Mouse (Mus musculus): ENCODE results near the gene Cd79a. TPM values are rescaled to one million over a fixed set of nuclear protein-coding genes. Genes with fewer than 3 reads are reported as not detected.

Cd79a gene
- polyA plus RNA-seq (2015; fragmentation: Nextera tagmentation; extraction: Ambion mirVana), result 41.4 and 57.4 TPM in 2 replicates

GRCm38 (mm10) chr7:24897224-24897623 is at the start of gene Cd79a:
Gene Cd79a, plus strand, starts transcription at chr7:24897381.

GRCm38 (mm10) chr7:24861913-24862312 is 35.3 kb upstream of the Cd79a start, which contains the start of gene Gm9844:
Gene Gm9844, plus strand, starts transcription at chr7:24862213.

GRCm38 (mm10) chr7:24869532-24870165 is 27.5 kb upstream of the Cd79a start, which contains the start of the genes Lypd4 and Dmrtc2:
Gene Lypd4, minus strand, starts transcription at chr7:24869941.
Gene Dmrtc2, plus strand, starts transcription at chr7:24870057.

GRCm38 (mm10) chr7:24883896-24884692 is 13.1 kb upstream of the Cd79a start, which contains the start of gene Rps19:
Gene Rps19, plus strand, starts transcription at chr7:24884371.

GRCm38 (mm10) chr7:24902630-24903443 is 5.7 kb downstream of the Cd79a start, which contains the start of gene Arhgef1:
Gene Arhgef1, plus strand, starts transcription at chr7:24902912.

GRCm38 (mm10) chr7:24944257-24944950 is 47.2 kb downstream of the Cd79a start, which contains the start of gene Gm4881:
Gene Gm4881, minus strand, starts transcription at chr7:24944494.

Other genes with a start within 250 kb of the Cd79a start
- gene Tex101, start 220.7 kb upstream of the Cd79a start, polyA plus RNA-seq (2015; fragmentation: Nextera tagmentation; extraction: Ambion mirVana), result not detected in 2 replicates
- not detected in 2 replicates for gene BC049730, start 188.1 kb upstream of the Cd79a start, polyA plus RNA-seq (2015; fragmentation: Nextera tagmentation; extraction: Ambion mirVana)
- not detected in 2 replicates for gene Gm4763, start 170.5 kb upstream of the Cd79a start, polyA plus RNA-seq (2015; fragmentation: Nextera tagmentation; extraction: Ambion mirVana)
- gene Cd177, start 137.1 kb upstream of the Cd79a start, polyA plus RNA-seq (2015; fragmentation: Nextera tagmentation; extraction: Ambion mirVana), result 23.7 and 40.3 TPM in 2 replicates
- 12.4 and 21.1 TPM in 2 replicates for gene Ceacam10, start 120.2 kb upstream of the Cd79a start, polyA plus RNA-seq (2015; fragmentation: Nextera tagmentation; extraction: Ambion mirVana)
- 5.9 and 6.7 TPM in 2 replicates for gene Gm9844, start 35.2 kb upstream of the Cd79a start, polyA plus RNA-seq (2015; fragmentation: Nextera tagmentation; extraction: Ambion mirVana)
- not detected in 2 replicates for gene Lypd4, start 27.4 kb upstream of the Cd79a start, polyA plus RNA-seq (2015; fragmentation: Nextera tagmentation; extraction: Ambion mirVana)
- gene Dmrtc2, start 27.3 kb upstream of the Cd79a start, polyA plus RNA-seq (2015; fragmentation: Nextera tagmentation; extraction: Ambion mirVana), result not detected in 2 replicates
- gene Rps19, start 13.0 kb upstream of the Cd79a start, polyA plus RNA-seq (2015; fragmentation: Nextera tagmentation; extraction: Ambion mirVana), result 2,329 and 2,383 TPM in 2 replicates
- 95.4 and 107 TPM in 2 replicates for gene Arhgef1, start 5.5 kb downstream of the Cd79a start, polyA plus RNA-seq (2015; fragmentation: Nextera tagmentation; extraction: Ambion mirVana)
- gene Gm4881, start 47.1 kb downstream of the Cd79a start, polyA plus RNA-seq (2015; fragmentation: Nextera tagmentation; extraction: Ambion mirVana), result not detected in 2 replicates
- 128 and 155 TPM in 2 replicates for gene Rabac1, start 75.4 kb downstream of the Cd79a start, polyA plus RNA-seq (2015; fragmentation: Nextera tagmentation; extraction: Ambion mirVana)
- gene Atp1a3, start 108.6 kb downstream of the Cd79a start, polyA plus RNA-seq (2015; fragmentation: Nextera tagmentation; extraction: Ambion mirVana), result 3.6 and 5.3 TPM in 2 replicates
- gene Grik5, start 175.0 kb downstream of the Cd79a start, polyA plus RNA-seq (2015; fragmentation: Nextera tagmentation; extraction: Ambion mirVana), result 1.8 and 2.3 TPM in 2 replicates
- gene Zfp574, start 175.2 kb downstream of the Cd79a start, polyA plus RNA-seq (2015; fragmentation: Nextera tagmentation; extraction: Ambion mirVana), result 11.1 and 11.5 TPM in 2 replicates

Measured in spleen, postnatal 0 days (tissue).